Mouse (Mus musculus) hindbrain, embryonic 13.5 days (tissue): Measurements from ENCODE around the gene Kcnj10. TPM values are rescaled to one million over a fixed set of nuclear protein-coding genes. Genes with fewer than 3 reads are reported as not detected.
A peak's percentile ranks its signal among the peaks of the same experiment; 100 is the strongest.

Experiments used
- ATAC-seq: fragments of 200-750 bp; cut with Nextera tagmentation; 2 replicates; pipeline ENCODE4 v1.8.0; 2017; ENCODE audit warnings: moderate TSS enrichment; ENCODE audit not compliant: low FRiP score
- H3K27ac ChIP-seq: fragments of 300-500 bp; sonication (generic); 2 replicates; pipeline ENCODE4 v1.5.1; 2015; ENCODE audit warnings: inconsistent platforms, mild to moderate bottlenecking, moderate library complexity
- H3K27me3 ChIP-seq: fragments of 300-500 bp; sonication (generic); 2 replicates; pipeline ENCODE4 v1.6.1; 2015; ENCODE audit warnings: mild to moderate bottlenecking, inconsistent platforms
- H3K36me3 ChIP-seq: fragments of 300-500 bp; sonication (generic); 2 replicates; pipeline ENCODE4 v1.6.1; 2015; ENCODE audit warnings: mild to moderate bottlenecking, inconsistent platforms
- H3K4me1 ChIP-seq: fragments of 300-500 bp; sonication (generic); replicated peaks from 2 replicates; pipeline ENCODE4 v1.6.1; 2015; ENCODE audit warnings: inconsistent platforms
- H3K4me2 ChIP-seq: fragments of 300-500 bp; sonication (generic); 2 replicates; pipeline ENCODE4 v1.6.1; 2015; ENCODE audit warnings: inconsistent platforms, mild to moderate bottlenecking, moderate library complexity
- H3K4me3 ChIP-seq: fragments of 300-500 bp; sonication (generic); 2 replicates; pipeline ENCODE4 v1.5.1; 2015; ENCODE audit warnings: mild to moderate bottlenecking, inconsistent platforms
- H3K9ac ChIP-seq: fragments of 300-500 bp; sonication (generic); 2 replicates; pipeline ENCODE4 v1.6.1; 2015; ENCODE audit warnings: mild to moderate bottlenecking, inconsistent platforms
- H3K9me3 ChIP-seq: fragments of 300-500 bp; sonication (generic); 2 replicates; pipeline ENCODE4 v1.6.1; 2016; ENCODE audit warnings: inconsistent platforms
- WGBS: fragments of 180-500 bp; shearing (Covaris S2); methylation state at CpG from one replicate; pipeline ENCODE4 v1.1.7; 2015; 5-methylcytosine and 5-hydroxymethylcytosine counted together
- polyA plus RNA-seq: library from polyadenylated mRNA; unstranded; fragments of >200 nt; fragmentation: Nextera tagmentation; extraction: Ambion mirVana; gene quantifications from 2 replicates; pipeline ENCODE4 v1.2.1, GENCODE M21; 2015

The Kcnj10 gene
- polyA plus RNA-seq, 1 experiment from 2014 or later, result 1.7 TPM

- H3K27me3 ChIP-seq, result peaks cover 19% of the 10 kb centered on the region; the same call in 1 of the 2 replicates
- H3K4me1 ChIP-seq, result peaks cover 34% of the 10 kb centered on the region
- H3K9ac ChIP-seq, result 0 out of 2 replicates have a peak overlapping the region, but pooled peaks have one; percentile 29
- H3K36me3 ChIP-seq, result no peaks in the 10 kb centered on the region
- ATAC-seq, result peak; percentile 67
- WGBS, result 66% methylated on average over 3 of the region's 3 CpGs
- peak overlapping the region; percentile 37; the same call in 1 of the 2 replicates for H3K27ac ChIP-seq
- H3K4me3 ChIP-seq, result peak overlapping the region; percentile 48; the same call in 1 of the 2 replicates
- H3K4me2 ChIP-seq, result peak overlapping the region; percentile 58
- H3K9me3 ChIP-seq, result no peaks in the 10 kb centered on the region
Observed at GRCm38 (mm10) chr1:172342729-172343128, 1.7 kb downstream of the Kcnj10 start.

GRCm38 (mm10) chr1:172343914-172344313 lies 2.9 kb downstream of the Kcnj10 start:
- no peak for ATAC-seq
- Histone ChIP-seq H3K4me2 (peak overlapping the region; percentile 58), H3K9me3 (no peaks in the 10 kb centered on the region), H3K27me3 (peaks cover 19% of the 10 kb centered on the region; the same call in 1 of the 2 replicates), H3K9ac (no peak overlapping the region), H3K4me1 (peaks cover 32% of the 10 kb centered on the region), H3K27ac (peak overlapping the region; percentile 55), H3K36me3 (no peaks in the 10 kb centered on the region), H3K4me3 (no peak overlapping the region)
- 54% methylated on average over 3 of the region's 3 CpGs for WGBS

GRCm38 (mm10) chr1:172344820-172345219 lies 3.8 kb downstream of the Kcnj10 start:
- Histone ChIP-seq H3K27ac (peak overlapping the region; percentile 8; the same call in 1 of the 2 replicates), H3K4me1 (peaks cover 40% of the 10 kb centered on the region), H3K9ac (no peak overlapping the region), H3K4me3 (no peak overlapping the region), H3K4me2 (no peak overlapping the region), H3K9me3 (no peaks in the 10 kb centered on the region), H3K27me3 (peaks cover 19% of the 10 kb centered on the region; the same call in 1 of the 2 replicates), H3K36me3 (no peaks in the 10 kb centered on the region)
- 91% methylated on average over 7 of the region's 7 CpGs for WGBS
- ATAC-seq, result no peak

GRCm38 (mm10) chr1:172346707-172347106 lies 5.7 kb downstream of the Kcnj10 start:
- ATAC-seq, result no peak
- H3K9me3 ChIP-seq, result no peaks in the 10 kb centered on the region
- WGBS, result 89% methylated on average over 10 of the region's 10 CpGs

GRCm38 (mm10) chr1:172347382-172347781 lies 6.4 kb downstream of the Kcnj10 start:
- H3K4me2 ChIP-seq, result no peak overlapping the region
- no peaks in the 10 kb centered on the region for H3K9me3 ChIP-seq
- H3K27ac ChIP-seq, result peak overlapping the region; percentile 30
- H3K9ac ChIP-seq, result no peak overlapping the region
- no peaks in the 10 kb centered on the region for H3K36me3 ChIP-seq
- WGBS, result 83% methylated on average over 12 of the region's 12 CpGs
- no peak overlapping the region for H3K4me3 ChIP-seq
- H3K27me3 ChIP-seq, result 0 out of 2 replicates have a peak, but pooled peaks cover 6% of the 10 kb centered on the region
- peaks cover 47% of the 10 kb centered on the region for H3K4me1 ChIP-seq
- ATAC-seq, result no peak

More at GRCm38 (mm10) chr1:172346707-172347106, 5.7 kb downstream of the Kcnj10 start:
- Histone ChIP-seq H3K4me1 (peaks cover 45% of the 10 kb centered on the region), H3K27ac (no peak overlapping the region), H3K9ac (no peak overlapping the region), H3K4me2 (no peak overlapping the region), H3K4me3 (no peak overlapping the region), H3K27me3 (0 out of 2 replicates have a peak, but pooled peaks cover 12% of the 10 kb centered on the region), H3K36me3 (no peaks in the 10 kb centered on the region)

- WGBS, result 49% methylated on average over 5 of the region's 5 CpGs
Observed at GRCm38 (mm10) chr1:172349504-172349903, 8.5 kb downstream of the Kcnj10 start.

GRCm38 (mm10) chr1:172349916-172350812 lies 9.2 kb downstream of the Kcnj10 start:
- no peak overlapping the region for H3K4me3 ChIP-seq
- no peaks in the 10 kb centered on the region for H3K36me3 ChIP-seq
- peak overlapping the region; percentile 44; the same call in 1 of the 2 replicates for H3K9ac ChIP-seq
- ATAC-seq, result peak; percentile 96
- 6% methylated on average over 19 of the region's 19 CpGs for WGBS
- 0 out of 2 replicates have a peak, but pooled peaks cover 3% of the 10 kb centered on the region for H3K27me3 ChIP-seq
- peak overlapping the region; percentile 89 for H3K27ac ChIP-seq
- no peaks in the 10 kb centered on the region for H3K9me3 ChIP-seq
- H3K4me1 ChIP-seq, result peaks cover 56% of the 10 kb centered on the region
- peak overlapping the region; percentile 38 for H3K4me2 ChIP-seq

More at GRCm38 (mm10) chr1:172349504-172349903, 8.5 kb downstream of the Kcnj10 start:
- 0 out of 2 replicates have a peak overlapping the region, but pooled peaks have one; percentile 25 for H3K9ac ChIP-seq
- H3K4me3 ChIP-seq, result no peak overlapping the region
- ATAC-seq, result peak; percentile 36
- peak overlapping the region; percentile 89 for H3K27ac ChIP-seq
- 0 out of 2 replicates have a peak, but pooled peaks cover 3% of the 10 kb centered on the region for H3K27me3 ChIP-seq
- peak overlapping the region; percentile 14; the same call in 1 of the 2 replicates for H3K4me2 ChIP-seq
- no peaks in the 10 kb centered on the region for H3K36me3 ChIP-seq
- H3K4me1 ChIP-seq, result peaks cover 50% of the 10 kb centered on the region
- H3K9me3 ChIP-seq, result no peaks in the 10 kb centered on the region

GRCm38 (mm10) chr1:172352001-172352400 lies 11.0 kb downstream of the Kcnj10 start:
- Histone ChIP-seq H3K27ac (no peak overlapping the region), H3K27me3 (0 out of 2 replicates have a peak, but pooled peaks cover 3% of the 10 kb centered on the region), H3K4me2 (no peak overlapping the region), H3K4me1 (peaks cover 71% of the 10 kb centered on the region), H3K9me3 (no peaks in the 10 kb centered on the region), H3K36me3 (no peaks in the 10 kb centered on the region), H3K9ac (no peak overlapping the region), H3K4me3 (no peak overlapping the region)
- WGBS, result 73% methylated on average over 6 of the region's 6 CpGs
- ATAC-seq, result no peak

GRCm38 (mm10) chr1:172352453-172352852 lies 11.4 kb downstream of the Kcnj10 start:
- Histone ChIP-seq H3K4me1 (peaks cover 76% of the 10 kb centered on the region), H3K36me3 (no peaks in the 10 kb centered on the region), H3K27me3 (0 out of 2 replicates have a peak, but pooled peaks cover 3% of the 10 kb centered on the region), H3K9me3 (no peaks in the 10 kb centered on the region), H3K27ac (no peak overlapping the region), H3K4me3 (no peak overlapping the region), H3K4me2 (no peak overlapping the region), H3K9ac (no peak overlapping the region)
- ATAC-seq, result no peak
- 86% methylated on average over 3 of the region's 3 CpGs for WGBS

- Histone ChIP-seq H3K27ac (peak overlapping the region; percentile 60), H3K4me2 (no peak overlapping the region), H3K9me3 (no peaks in the 10 kb centered on the region), H3K27me3 (0 out of 2 replicates have a peak, but pooled peaks cover 3% of the 10 kb centered on the region), H3K9ac (peak overlapping the region; percentile 39; the same call in 1 of the 2 replicates), H3K36me3 (no peaks in the 10 kb centered on the region), H3K4me3 (no peak overlapping the region), H3K4me1 (peaks cover 67% of the 10 kb centered on the region)
- WGBS, result 36% methylated on average over 3 of the region's 3 CpGs
- no peak for ATAC-seq
Observed at GRCm38 (mm10) chr1:172355336-172355735, 14.3 kb downstream of the Kcnj10 start.

GRCm38 (mm10) chr1:172357550-172357949 lies 16.5 kb downstream of the Kcnj10 start:
- Histone ChIP-seq H3K4me1 (peaks cover 49% of the 10 kb centered on the region), H3K27me3 (0 out of 2 replicates have a peak, but pooled peaks cover 3% of the 10 kb centered on the region), H3K9me3 (no peaks in the 10 kb centered on the region), H3K36me3 (no peaks in the 10 kb centered on the region), H3K27ac (no peak overlapping the region), H3K9ac (no peak overlapping the region), H3K4me2 (no peak overlapping the region), H3K4me3 (no peak overlapping the region)
- 3% methylated on average over 1 of the region's 1 CpGs for WGBS
- ATAC-seq, result peak; percentile 63; the same call in 1 of the 2 replicates

GRCm38 (mm10) chr1:172358341-172358740 lies 17.3 kb downstream of the Kcnj10 start:
- no peak overlapping the region for H3K4me3 ChIP-seq

More at GRCm38 (mm10) chr1:172358341-172358740, 17.3 kb downstream of the Kcnj10 start:
- no peak for ATAC-seq
- H3K36me3 ChIP-seq, result no peaks in the 10 kb centered on the region
- no peak overlapping the region for H3K4me2 ChIP-seq
- H3K9ac ChIP-seq, result no peak overlapping the region
- 60% methylated on average over 10 of the region's 10 CpGs for WGBS
- H3K27ac ChIP-seq, result no peak overlapping the region
- no peaks in the 10 kb centered on the region for H3K9me3 ChIP-seq
- H3K4me1 ChIP-seq, result peaks cover 41% of the 10 kb centered on the region
- no peaks in the 10 kb centered on the region for H3K27me3 ChIP-seq
